Mouse (Mus musculus): ENCODE results near the gene Mtus2. TPM values are rescaled to one million over a fixed set of nuclear protein-coding genes. Genes with fewer than 3 reads are reported as not detected.

Gene Mtus2
- total and polyA plus RNA-seq, 3 experiments: 0.03 to 0.13 TPM; not detected in 1

DNA sequence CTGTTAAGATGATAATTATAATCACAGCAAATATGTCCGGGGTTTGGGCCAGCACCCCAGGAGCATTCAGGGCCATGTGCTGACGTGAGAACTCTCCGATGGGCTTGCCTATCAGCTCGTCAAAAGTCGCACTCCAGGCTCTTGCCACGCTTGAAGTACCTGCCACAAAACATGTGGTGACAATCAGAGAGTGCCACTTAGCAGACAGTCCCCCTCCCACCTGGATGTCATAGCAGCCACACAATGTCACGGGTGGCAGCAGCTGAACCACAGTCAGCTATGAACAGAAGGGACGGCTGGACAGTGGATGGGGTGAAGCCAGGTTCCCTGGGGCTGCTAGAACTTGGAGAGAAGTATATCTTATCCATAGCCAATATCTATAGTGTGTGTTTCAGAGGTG is 391.0 kb downstream of the Mtus2 start:
- Histone ChIP-seq H3K4me1 (ENCODE audit: control insufficient read depth in 1 of 2, insufficient read depth in 2 of 2) (no peaks in the 10 kb centered on the region), H3K27me3 (replicated peaks) (no peaks in the 10 kb centered on the region), H3K36me3 (replicated peaks in 1 of 2; ENCODE audit: control insufficient read depth in 1 of 2, insufficient read depth in 1 of 2, low read length in 1 of 2) (peaks cover 89 to 95% of the 10 kb centered on the region in 2 experiments), H3K4me3 (replicated peaks in 1 of 3; ENCODE audit: low read depth in 2 of 3, low read length in 2 of 3, poor library complexity in 1 of 3) (no peak overlapping the region), H3K4me2 (ENCODE audit: insufficient read depth, low read depth, poor library complexity, severe bottlenecking) (no peak overlapping the region), H3K27ac (ENCODE audit: insufficient read depth, low read depth) (no peak overlapping the region), H3K9ac (ENCODE audit: insufficient read depth, low read depth) (no peak overlapping the region), H3K9me3 (replicated peaks; ENCODE audit: low read length) (peaks cover 5% of the 10 kb centered on the region), H3K79me2 (replicated peaks; ENCODE audit: control insufficient read depth, extremely low read depth, insufficient read depth, poor library complexity, severe bottlenecking) (peaks cover 30% of the 10 kb centered on the region)
- in situ Hi-C loops (cut with MboI; ENCODE audit: low pct_ligation_motif_present, low pct_unique_long_range_greater_than_20kb, low sequenced_read_pairs): loop anchor here (25.0 kb wide), 1 partner anchor 439 kb away; no protein-coding TSS in a partner anchor
- dilution Hi-C loops (cut with MboI; ENCODE audit: extremely low pct_ligation_motif_present, extremely low pct_unique_long_range_greater_than_20kb, low sequenced_read_pairs): no loop called here
- no peak for DNase-seq (ENCODE audit: extremely low read depth)
- TF ChIP-seq ETS1 (conservative IDR thresholded peaks at IDR 0.05; ENCODE audit: low read depth, low read length): no peak
- TF ChIP-seq UBTF (IDR thresholded peaks at IDR 0.05; ENCODE audit: low read depth, low read length): no peak

DNA sequence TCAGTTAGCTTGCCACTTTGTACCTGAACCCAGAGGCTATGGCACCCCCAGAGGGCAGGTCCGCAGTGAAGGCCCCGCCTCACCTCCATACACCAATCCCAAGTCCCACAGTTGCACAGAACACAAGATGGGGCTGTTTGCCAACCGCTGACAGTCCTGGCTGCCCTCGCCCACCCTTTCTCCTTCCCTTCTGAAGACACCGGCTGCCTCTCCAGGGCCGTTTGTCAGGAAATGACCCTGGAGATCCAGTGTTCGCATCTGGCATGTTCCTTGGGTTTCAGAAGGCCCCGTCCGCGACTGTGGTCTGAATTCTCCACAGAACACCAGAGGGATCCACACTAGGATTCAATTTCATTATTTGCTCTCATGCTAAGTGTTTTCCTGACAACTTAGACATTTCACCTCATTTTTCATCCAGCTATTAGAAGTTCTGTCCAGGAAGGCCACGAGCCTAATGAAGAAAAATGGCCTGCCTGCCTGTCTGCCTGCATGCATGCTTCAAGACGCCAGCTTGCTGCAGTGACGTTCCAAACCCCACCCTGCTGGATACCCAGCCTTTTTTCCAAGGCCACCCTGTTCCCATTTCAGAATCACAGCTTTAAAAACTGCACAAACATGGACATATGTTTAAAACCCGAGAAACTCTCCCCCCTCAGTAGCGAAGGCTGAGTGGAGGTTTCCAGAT is 392.3 kb downstream of the Mtus2 start:
- Histone ChIP-seq H3K9me3 (replicated peaks; ENCODE audit: low read length) (peaks cover 5% of the 10 kb centered on the region), H3K36me3 (replicated peaks in 1 of 2; ENCODE audit: control insufficient read depth in 1 of 2, insufficient read depth in 1 of 2, low read length in 1 of 2) (peaks cover 93 to 98% of the 10 kb centered on the region in 2 experiments), H3K27ac (ENCODE audit: insufficient read depth, low read depth) (no peak overlapping the region), H3K4me2 (ENCODE audit: insufficient read depth, low read depth, poor library complexity, severe bottlenecking) (no peak overlapping the region), H3K4me1 (ENCODE audit: control insufficient read depth in 1 of 2, insufficient read depth in 2 of 2) (no peaks in the 10 kb centered on the region), H3K9ac (ENCODE audit: insufficient read depth, low read depth) (no peak overlapping the region), H3K27me3 (replicated peaks) (no peaks in the 10 kb centered on the region), H3K4me3 (replicated peaks in 1 of 3; ENCODE audit: low read depth in 2 of 3, low read length in 2 of 3, poor library complexity in 1 of 3) (no peak overlapping the region), H3K79me2 (replicated peaks; ENCODE audit: control insufficient read depth, extremely low read depth, insufficient read depth, poor library complexity, severe bottlenecking) (peaks cover 42% of the 10 kb centered on the region)
- TF ChIP-seq TCF12 (IDR thresholded peaks at IDR 0.05; ENCODE audit: low read depth, low read length) (no peak), ELF1 (IDR thresholded peaks at IDR 0.05; ENCODE audit: low read depth, low read length) (no peak), POLR2AphosphoS2 (IDR thresholded peaks at IDR 0.05; ENCODE audit: low read depth, low read length) (no peak), ZKSCAN1 (IDR thresholded peaks at IDR 0.05; ENCODE audit: borderline replicate concordance, low read depth, low read length) (no peak), ZNF384 (IDR thresholded peaks at IDR 0.05; ENCODE audit: low read depth, low read length) (no peak)
- dilution Hi-C loops (cut with MboI; ENCODE audit: extremely low pct_ligation_motif_present, extremely low pct_unique_long_range_greater_than_20kb, low sequenced_read_pairs) (no loop called here), in situ Hi-C loops (cut with MboI; ENCODE audit: low pct_ligation_motif_present, low pct_unique_long_range_greater_than_20kb, low sequenced_read_pairs) (loop anchor here (25.0 kb wide), 1 partner anchor 438 kb away; no protein-coding TSS in a partner anchor)
- DNase-seq (ENCODE audit: extremely low read depth): no peak

DNA sequence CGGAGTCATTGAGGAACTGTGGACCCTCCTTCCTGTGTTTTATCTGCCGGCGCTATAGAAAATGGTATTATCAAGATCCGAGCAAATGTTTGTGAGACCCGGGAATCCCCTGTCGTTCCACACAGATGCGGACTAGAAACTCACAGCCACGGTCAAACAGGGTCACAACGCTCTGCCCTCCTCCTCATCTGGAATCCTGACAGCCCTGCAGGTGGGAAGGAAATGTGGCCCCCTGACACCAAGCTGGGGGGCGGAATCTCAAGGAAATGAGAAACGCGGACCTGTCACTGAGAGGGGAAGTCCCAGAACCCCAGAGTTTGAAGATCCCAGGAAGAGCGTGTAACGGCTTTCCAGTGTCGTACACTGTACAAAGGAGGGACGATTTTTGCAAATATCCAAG is 396.3 kb downstream of the Mtus2 start:
- H3K36me3 ChIP-seq (replicated peaks in 1 of 2; ENCODE audit: control insufficient read depth in 1 of 2, insufficient read depth in 1 of 2, low read length in 1 of 2): peaks cover 91 to 98% of the 10 kb centered on the region in 2 experiments
- dilution Hi-C loops (cut with MboI; ENCODE audit: extremely low pct_ligation_motif_present, extremely low pct_unique_long_range_greater_than_20kb, low sequenced_read_pairs): no loop called here
- in situ Hi-C loops (cut with MboI; ENCODE audit: low pct_ligation_motif_present, low pct_unique_long_range_greater_than_20kb, low sequenced_read_pairs): no loop called here

More for the DNA sequence above, 396.3 kb downstream of the Mtus2 start:
- Histone ChIP-seq H3K4me1 (ENCODE audit: control insufficient read depth in 1 of 2, insufficient read depth in 2 of 2) (no peaks in the 10 kb centered on the region; a peak in 1 of 4 replicates), H3K9me3 (replicated peaks; ENCODE audit: low read length) (peaks cover 5% of the 10 kb centered on the region), H3K79me2 (replicated peaks; ENCODE audit: control insufficient read depth, extremely low read depth, insufficient read depth, poor library complexity, severe bottlenecking) (peaks cover 73% of the 10 kb centered on the region), H3K27me3 (replicated peaks) (no peaks in the 10 kb centered on the region), H3K4me3 (replicated peaks in 1 of 3; ENCODE audit: low read depth in 2 of 3, low read length in 2 of 3, poor library complexity in 1 of 3) (no peak overlapping the region), H3K9ac (ENCODE audit: insufficient read depth, low read depth) (no peak overlapping the region), H3K27ac (ENCODE audit: insufficient read depth, low read depth) (no peak overlapping the region), H3K4me2 (ENCODE audit: insufficient read depth, low read depth, poor library complexity, severe bottlenecking) (no peak overlapping the region)
- TF ChIP-seq EP300 (IDR thresholded peaks at IDR 0.05; ENCODE audit: low read length): no peak
- no peak for TF ChIP-seq SMC3 (IDR thresholded peaks at IDR 0.05; ENCODE audit: low read depth, low read length)
- TF ChIP-seq E2F4 (IDR thresholded peaks at IDR 0.05; ENCODE audit: insufficient replicate concordance, low read depth, low read length): no peak
- no peak for TF ChIP-seq NRF1 (IDR thresholded peaks at IDR 0.05; ENCODE audit: low read depth, low read length)
- no peak for TF ChIP-seq ZMIZ1 (IDR thresholded peaks at IDR 0.05; ENCODE audit: low read depth, low read length)
- no peak for TF ChIP-seq ZNF384 (IDR thresholded peaks at IDR 0.05; ENCODE audit: low read depth, low read length)
- TF ChIP-seq JUN (IDR thresholded peaks at IDR 0.05; ENCODE audit: insufficient read depth, low read depth, low read length): no peak
- TF ChIP-seq CTCF (conservative IDR thresholded peaks at IDR 0.05 in 1 of 2, IDR thresholded peaks at IDR 0.05 in 1 of 2; ENCODE audit: low read depth in 2 of 2, low read length in 2 of 2): no peak
- TF ChIP-seq ZC3H11A (IDR thresholded peaks at IDR 0.05; ENCODE audit: low read depth, low read length): no peak
- no peak for TF ChIP-seq NELFE (IDR thresholded peaks at IDR 0.05; ENCODE audit: low read depth, low read length)
- no peak for TF ChIP-seq HCFC1 (IDR thresholded peaks at IDR 0.05; ENCODE audit: low read depth, low read length)
- no peak for DNase-seq (ENCODE audit: extremely low read depth)

All from CH12.LX (cell line).